ENCODE assay signal across 9 mouse cellular contexts in the genomic region with DNA sequence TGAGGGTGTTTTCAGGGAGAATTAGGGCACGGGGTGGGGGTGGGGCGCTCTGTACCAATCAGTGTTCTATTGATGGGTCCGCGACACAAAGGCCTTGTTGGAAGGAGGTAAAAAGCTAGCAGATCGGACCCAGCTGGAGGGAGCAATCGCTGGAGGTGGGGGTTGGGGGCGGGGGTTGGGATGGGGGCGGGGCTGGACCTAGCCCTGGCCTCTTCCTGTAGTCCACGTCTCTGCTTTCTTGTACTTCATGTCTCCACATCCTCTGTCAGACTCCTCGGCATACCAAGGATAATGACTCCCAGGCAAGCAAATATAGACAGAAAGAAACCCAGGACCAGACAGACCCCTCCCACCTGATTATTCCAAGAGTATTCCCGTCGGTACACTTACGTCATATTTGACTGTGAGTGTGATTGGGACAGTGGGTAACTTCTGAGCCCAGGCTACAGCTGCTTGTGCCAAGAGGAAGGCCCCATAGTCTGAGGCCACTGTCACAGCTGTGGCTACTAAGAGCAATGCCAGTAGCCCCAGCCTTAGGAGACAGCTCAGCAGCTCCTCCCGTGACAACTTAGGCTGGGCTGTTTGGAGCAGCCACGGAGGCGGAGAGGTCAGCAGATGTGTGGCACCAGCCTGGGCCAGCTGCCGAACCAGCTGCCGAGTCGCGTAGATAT. TPM values are rescaled to one million over a fixed set of nuclear protein-coding genes. Genes with fewer than 3 reads are reported as not detected.
DNase-seq lines count a peak whose midpoint lies in the region; ATAC-seq and TF ChIP-seq lines count a peak whose summit lies in the region.
"Had no signal": no experiment of that assay in that cellular context is flagged by ENCODE, and none has a peak within 500 bp of the region (broad histone marks: within the 10 kb centered on the region; RNA-seq: fewer than 3 reads in every experiment).

No protein-coding gene starts in this region.

- 41% methylated on average over 20 of the region's 20 CpGs for WGBS in intestine, embryonic 14.5 days
- 43% methylated on average over 20 of the region's 20 CpGs for WGBS in intestine, postnatal 0 days
- 20% methylated on average over 20 of the region's 20 CpGs for WGBS in embryonic facial prominence, embryonic 13.5 days
- WGBS in hindbrain, embryonic 13.5 days, result 40% methylated on average over 20 of the region's 20 CpGs
- WGBS in kidney, embryonic 15.5 days, result 45% methylated on average over 20 of the region's 20 CpGs

- no peak for DNase-seq in intestine, embryonic 14.5 days (ENCODE audit: low spot score)
- DNase-seq in neural tube, embryonic 10.5 days (ENCODE audit: extremely low spot score, low spot score), result peak; percentile 33
- DNase-seq: kidney, adult 8-10 months had no signal

- no peaks in the 10 kb centered on the region for H3K36me3 ChIP-seq in intestine, embryonic 14.5 days (ENCODE audit: control insufficient read depth, insufficient read depth, low read length)
- H3K36me3 ChIP-seq in intestine, postnatal 0 days (ENCODE audit: control insufficient read depth, insufficient read depth), result no peaks in the 10 kb centered on the region
- H3K36me3 ChIP-seq in embryonic facial prominence, embryonic 13.5 days, result no peaks in the 10 kb centered on the region
- H3K36me3 ChIP-seq in hindbrain, embryonic 13.5 days, result no peaks in the 10 kb centered on the region
- H3K36me3 ChIP-seq in kidney, embryonic 15.5 days, result no peaks in the 10 kb centered on the region

- ATAC-seq in intestine, embryonic 14.5 days (replicated peaks; ENCODE audit: low FRiP score, low TSS enrichment, low read depth), result 0 out of 2 replicates have a peak, but pooled peaks have one; percentile 48
- ATAC-seq in intestine, postnatal 0 days, result no peak
- peak; percentile 21; the same call in 1 of the 2 replicates for ATAC-seq in embryonic facial prominence, embryonic 13.5 days (ENCODE audit: insufficient number of reproducible peaks, insufficient read depth, low FRiP score, low TSS enrichment, low read depth)
- ATAC-seq in hindbrain, embryonic 13.5 days (ENCODE audit: low FRiP score), result no peak
- ATAC-seq in granulocyte monocyte progenitor cell, adult 5-6 weeks (replicated peaks; ENCODE audit: poor library complexity, severe bottlenecking), result no peak
- no peak for ATAC-seq in activated CD4-positive, CD25-positive, alpha-beta regulatory T cell, adult 4 months
- ATAC-seq in kidney, embryonic 15.5 days (replicated peaks; ENCODE audit: low FRiP score), result no peak

- H3K27ac ChIP-seq in intestine, embryonic 14.5 days (ENCODE audit: low read depth), result no peak overlapping the region
- H3K27ac ChIP-seq in intestine, postnatal 0 days (ENCODE audit: low read depth, low read length), result no peak overlapping the region
- peak overlapping the region; percentile 84 for H3K27ac ChIP-seq in embryonic facial prominence, embryonic 13.5 days
- peak overlapping the region; percentile 71 for H3K27ac ChIP-seq in hindbrain, embryonic 13.5 days
- H3K27ac ChIP-seq in kidney, embryonic 15.5 days, result no peak overlapping the region

- no peaks in the 10 kb centered on the region for H3K27me3 ChIP-seq in intestine, embryonic 14.5 days (replicated peaks; ENCODE audit: control insufficient read depth, insufficient read depth, low read length)
- no peaks in the 10 kb centered on the region for H3K27me3 ChIP-seq in intestine, postnatal 0 days (replicated peaks; ENCODE audit: control insufficient read depth, insufficient read depth, low read length)
- H3K27me3 ChIP-seq in embryonic facial prominence, embryonic 13.5 days, result no peaks in the 10 kb centered on the region
- no peaks in the 10 kb centered on the region for H3K27me3 ChIP-seq in hindbrain, embryonic 13.5 days
- no peaks in the 10 kb centered on the region for H3K27me3 ChIP-seq in kidney, embryonic 15.5 days

- H3K9me3 ChIP-seq in intestine, embryonic 14.5 days (ENCODE audit: control insufficient read depth, low read length), result no peaks in the 10 kb centered on the region
- H3K9me3 ChIP-seq in intestine, postnatal 0 days (ENCODE audit: control insufficient read depth), result no peaks in the 10 kb centered on the region
- H3K9me3 ChIP-seq in embryonic facial prominence, embryonic 13.5 days, result no peaks in the 10 kb centered on the region
- no peaks in the 10 kb centered on the region for H3K9me3 ChIP-seq in hindbrain, embryonic 13.5 days
- H3K9me3 ChIP-seq in kidney, embryonic 15.5 days (replicated peaks), result no peaks in the 10 kb centered on the region

- H3K9ac ChIP-seq in intestine, embryonic 14.5 days (ENCODE audit: low read length), result no peak overlapping the region
- no peak overlapping the region for H3K9ac ChIP-seq in intestine, postnatal 0 days (ENCODE audit: low read depth, low read length)
- peak overlapping the region; percentile 47; the same call in 1 of the 2 replicates for H3K9ac ChIP-seq in embryonic facial prominence, embryonic 13.5 days
- 0 out of 2 replicates have a peak overlapping the region, but pooled peaks have one; percentile 14 for H3K9ac ChIP-seq in hindbrain, embryonic 13.5 days
- H3K9ac ChIP-seq in kidney, embryonic 15.5 days, result no peak overlapping the region

- no peak for TF ChIP-seq CTCF in intestine, postnatal 0 days (IDR thresholded peaks at IDR 0.05; ENCODE audit: low read depth)

- H3K4me1 ChIP-seq in intestine, embryonic 14.5 days (replicated peaks; ENCODE audit: control insufficient read depth, insufficient read depth, low read length), result peaks cover 14% of the 10 kb centered on the region
- H3K4me1 ChIP-seq in intestine, postnatal 0 days (replicated peaks; ENCODE audit: control insufficient read depth, insufficient read depth, low read length), result no peaks in the 10 kb centered on the region
- H3K4me1 ChIP-seq in embryonic facial prominence, embryonic 13.5 days, result peaks cover 23% of the 10 kb centered on the region
- peaks cover 18% of the 10 kb centered on the region for H3K4me1 ChIP-seq in hindbrain, embryonic 13.5 days (replicated peaks)
- H3K4me1 ChIP-seq in kidney, embryonic 15.5 days, result peaks cover 15% of the 10 kb centered on the region

- peak overlapping the region; percentile 12; the same call in 1 of the 2 replicates for H3K4me2 ChIP-seq in intestine, embryonic 14.5 days (ENCODE audit: low read length)
- no peak overlapping the region for H3K4me2 ChIP-seq in intestine, postnatal 0 days (replicated peaks; ENCODE audit: low read depth)
- H3K4me2 ChIP-seq in embryonic facial prominence, embryonic 13.5 days, result peak overlapping the region; percentile 45
- H3K4me2 ChIP-seq in hindbrain, embryonic 13.5 days, result no peak overlapping the region
- no peak overlapping the region for H3K4me2 ChIP-seq in kidney, embryonic 15.5 days

- no peak overlapping the region for H3K4me3 ChIP-seq in intestine, embryonic 14.5 days (ENCODE audit: low read depth, low read length)
- H3K4me3 ChIP-seq in intestine, postnatal 0 days (ENCODE audit: low read depth, low read length), result no peak overlapping the region
- no peak overlapping the region for H3K4me3 ChIP-seq in embryonic facial prominence, embryonic 13.5 days
- H3K4me3 ChIP-seq in hindbrain, embryonic 13.5 days, result no peak overlapping the region
- no peak overlapping the region for H3K4me3 ChIP-seq in kidney, embryonic 15.5 days (replicated peaks)

RNA-seq across cellular contexts. Expression of a gene that starts 3.2 kb away (rescaled TPM):
- 0.23 and 0.32 TPM in 2 replicates for polyA plus RNA-seq in intestine, embryonic 14.5 days (2014; fragmentation: Nextera tagmentation; extraction: Ambion mirVana)
- polyA plus RNA-seq in intestine, postnatal 0 days (2015; fragmentation: Nextera tagmentation; extraction: Ambion mirVana), result 1.7 and 1.8 TPM in 2 replicates
- 0.21 TPM in 1 of 2 replicates, not detected in the other for polyA plus RNA-seq in embryonic facial prominence, embryonic 13.5 days (2015; fragmentation: Nextera tagmentation; extraction: Ambion mirVana)
- polyA plus RNA-seq in hindbrain, embryonic 13.5 days (2015; fragmentation: Nextera tagmentation; extraction: Ambion mirVana), result 0.04 TPM in 1 of 2 replicates, not detected in the other
- not detected in 2 replicates for total RNA-seq in granulocyte monocyte progenitor cell, adult 5-6 weeks (2014; fragmentation: Nextera tagmentation)
- total RNA-seq in granulocyte monocyte progenitor cell, adult 5-6 weeks (2017), result not detected in 2 replicates
- polyA plus RNA-seq in activated CD4-positive, CD25-positive, alpha-beta regulatory T cell, adult 4 months (2017; shearing (Covaris generic)), result not detected
- 0.16 and 0.69 TPM in 2 replicates for polyA plus RNA-seq in kidney, embryonic 15.5 days (2015; fragmentation: Nextera tagmentation; extraction: Ambion mirVana)

RNA-seq across cellular contexts. Expression of a gene that starts 8.9 kb away (rescaled TPM):
- polyA plus RNA-seq in intestine, embryonic 14.5 days (2014; fragmentation: Nextera tagmentation; extraction: Ambion mirVana), result 9.2 and 10.4 TPM in 2 replicates
- 0.82 and 0.90 TPM in 2 replicates for polyA plus RNA-seq in intestine, postnatal 0 days (2015; fragmentation: Nextera tagmentation; extraction: Ambion mirVana)
- polyA plus RNA-seq in embryonic facial prominence, embryonic 13.5 days (2015; fragmentation: Nextera tagmentation; extraction: Ambion mirVana), result 9.5 and 9.7 TPM in 2 replicates
- 10.8 and 11.3 TPM in 2 replicates for polyA plus RNA-seq in hindbrain, embryonic 13.5 days (2015; fragmentation: Nextera tagmentation; extraction: Ambion mirVana)
- not detected in 2 replicates for total RNA-seq in granulocyte monocyte progenitor cell, adult 5-6 weeks (2014; fragmentation: Nextera tagmentation)
- total RNA-seq in granulocyte monocyte progenitor cell, adult 5-6 weeks (2017), result not detected in 2 replicates
- under 1 TPM in 1 of 2 experiments, not detected in 1; 0.08 TPM for polyA plus RNA-seq in activated CD4-positive, CD25-positive, alpha-beta regulatory T cell, adult 4 months (2017; shearing (Covaris generic))
- polyA plus RNA-seq in kidney, embryonic 15.5 days (2015; fragmentation: Nextera tagmentation; extraction: Ambion mirVana), result 7.7 and 9.1 TPM in 2 replicates

RNA-seq across cellular contexts. Expression of a gene that starts 28.4 kb away (rescaled TPM):
- 0.72 and 1.5 TPM in 2 replicates for polyA plus RNA-seq in intestine, embryonic 14.5 days (2014; fragmentation: Nextera tagmentation; extraction: Ambion mirVana)
- polyA plus RNA-seq in intestine, postnatal 0 days (2015; fragmentation: Nextera tagmentation; extraction: Ambion mirVana), result 0.23 and 0.44 TPM in 2 replicates
- 1.1 and 2.2 TPM in 2 replicates for polyA plus RNA-seq in embryonic facial prominence, embryonic 13.5 days (2015; fragmentation: Nextera tagmentation; extraction: Ambion mirVana)
- 8.1 and 9.3 TPM in 2 replicates for polyA plus RNA-seq in hindbrain, embryonic 13.5 days (2015; fragmentation: Nextera tagmentation; extraction: Ambion mirVana)
- total RNA-seq in granulocyte monocyte progenitor cell, adult 5-6 weeks (2014; fragmentation: Nextera tagmentation), result not detected in 2 replicates
- not detected in 2 replicates for total RNA-seq in granulocyte monocyte progenitor cell, adult 5-6 weeks (2017)
- polyA plus RNA-seq in activated CD4-positive, CD25-positive, alpha-beta regulatory T cell, adult 4 months (2017; shearing (Covaris generic)), result not detected
- 1.1 TPM in 2 replicates for polyA plus RNA-seq in kidney, embryonic 15.5 days (2015; fragmentation: Nextera tagmentation; extraction: Ambion mirVana)

Comparison
In these comparisons a context has a peak if more than half of its experiments do, and no peak if none do; other contexts are left out.
1. ATAC-seq: peak in intestine, embryonic 14.5 days (single experiment) and embryonic facial prominence, embryonic 13.5 days (single experiment); none in intestine, postnatal 0 days (single experiment), hindbrain, embryonic 13.5 days (single experiment), granulocyte monocyte progenitor cell, adult 5-6 weeks (single experiment), activated CD4-positive, CD25-positive, alpha-beta regulatory T cell, adult 4 months (single experiment) and kidney, embryonic 15.5 days (single experiment).
2. H3K4me2 ChIP-seq: peak in intestine, embryonic 14.5 days (single experiment) and embryonic facial prominence, embryonic 13.5 days (single experiment); none in intestine, postnatal 0 days (single experiment), hindbrain, embryonic 13.5 days (single experiment) and kidney, embryonic 15.5 days (single experiment).
3. H3K27ac ChIP-seq: peak in embryonic facial prominence, embryonic 13.5 days (single experiment) and hindbrain, embryonic 13.5 days (single experiment); none in intestine, embryonic 14.5 days (single experiment), intestine, postnatal 0 days (single experiment) and kidney, embryonic 15.5 days (single experiment).
4. H3K9ac ChIP-seq: peak in embryonic facial prominence, embryonic 13.5 days (single experiment) and hindbrain, embryonic 13.5 days (single experiment); none in intestine, embryonic 14.5 days (single experiment), intestine, postnatal 0 days (single experiment) and kidney, embryonic 15.5 days (single experiment).